Mouse (Mus musculus): ENCODE measurements at regions not wholly inside any gene's neighbourhood (a gene's known extent, or its start where the extent isn't known, plus 50 kb on each side); places are given as distances from the start of the nearest gene placed in this dataset.
"Not testable (repeated sequence)": the region's sequence is repeated elsewhere in the genome, so short reads cannot be mapped to it uniquely, and the experiment has no call there.

- Histone ChIP-seq H3K36me3 (ENCODE audit: insufficient read depth, low read length) (no peaks in the 10 kb centered on the region), H3K4me1 (ENCODE audit: insufficient read depth, low read length) (peaks cover 15% of the 10 kb centered on the region), H3K9me3 (ENCODE audit: low read length) (no peaks in the 10 kb centered on the region), H3K27ac (ENCODE audit: low read length) (peak overlapping the region; percentile 32), H3K4me3 (ENCODE audit: low read length) (no peak overlapping the region), H3K4me2 (replicated peaks; ENCODE audit: low read depth, low read length) (no peak overlapping the region), H3K27me3 (ENCODE audit: insufficient read depth, low read length) (no peaks in the 10 kb centered on the region), H3K9ac (replicated peaks; ENCODE audit: low read length) (no peak overlapping the region)
- ATAC-seq (ENCODE audit: low FRiP score, low TSS enrichment) = peak; percentile 81
- WGBS = 26% methylated on average over 5 of the region's 5 CpGs
Measured at GRCm38 (mm10) chr3:40408921-40409488, 122.1 kb upstream of the Intu start.

GRCm38 (mm10) chr3:40410749-40411310 lies 120.3 kb upstream of the Intu start:
- Histone ChIP-seq H3K36me3 (ENCODE audit: insufficient read depth, low read length) (no peaks in the 10 kb centered on the region), H3K4me2 (replicated peaks; ENCODE audit: low read depth, low read length) (no peak overlapping the region), H3K27me3 (ENCODE audit: insufficient read depth, low read length) (no peaks in the 10 kb centered on the region), H3K4me1 (ENCODE audit: insufficient read depth, low read length) (peaks cover 18% of the 10 kb centered on the region), H3K9me3 (ENCODE audit: low read length) (no peaks in the 10 kb centered on the region), H3K27ac (ENCODE audit: low read length) (peak overlapping the region; percentile 55; the same call in 1 of the 2 replicates), H3K9ac (replicated peaks; ENCODE audit: low read length) (no peak overlapping the region), H3K4me3 (ENCODE audit: low read length) (no peak overlapping the region)
- WGBS = 30% methylated on average over 4 of the region's 4 CpGs
- 0 out of 2 replicates have a peak, but pooled peaks have one; percentile 35 for ATAC-seq (ENCODE audit: low FRiP score, low TSS enrichment)

GRCm38 (mm10) chr3:40425183-40425844 lies 105.8 kb upstream of the Intu start:
- H3K9ac ChIP-seq (replicated peaks; ENCODE audit: low read length); H3K36me3 ChIP-seq (ENCODE audit: insufficient read depth, low read length); H3K4me1 ChIP-seq (ENCODE audit: insufficient read depth, low read length); H3K4me3 ChIP-seq (ENCODE audit: low read length); ATAC-seq (ENCODE audit: low FRiP score, low TSS enrichment); H3K27me3 ChIP-seq (ENCODE audit: insufficient read depth, low read length); H3K4me2 ChIP-seq (replicated peaks; ENCODE audit: low read depth, low read length); H3K27ac ChIP-seq (ENCODE audit: low read length); H3K9me3 ChIP-seq (ENCODE audit: low read length): not testable (repeated sequence)
- WGBS = 66% methylated on average over 16 of the region's 18 CpGs

- Histone ChIP-seq H3K4me2 (replicated peaks; ENCODE audit: low read depth, low read length) (no peak overlapping the region), H3K9me3 (ENCODE audit: low read length) (no peaks in the 10 kb centered on the region), H3K4me3 (ENCODE audit: low read length) (no peak overlapping the region), H3K4me1 (ENCODE audit: insufficient read depth, low read length) (0 out of 2 replicates have a peak, but pooled peaks cover 3% of the 10 kb centered on the region), H3K27ac (ENCODE audit: low read length) (no peak overlapping the region), H3K27me3 (ENCODE audit: insufficient read depth, low read length) (no peaks in the 10 kb centered on the region), H3K9ac (replicated peaks; ENCODE audit: low read length) (no peak overlapping the region), H3K36me3 (ENCODE audit: insufficient read depth, low read length) (no peaks in the 10 kb centered on the region)
- 53% methylated on average over 4 of the region's 4 CpGs for WGBS
- no peak for ATAC-seq (ENCODE audit: low FRiP score, low TSS enrichment)
Measured at GRCm38 (mm10) chr3:40426070-40426469, 105.0 kb upstream of the Intu start.

- Histone ChIP-seq H3K4me1 (ENCODE audit: insufficient read depth, low read length) (0 out of 2 replicates have a peak, but pooled peaks cover 3% of the 10 kb centered on the region), H3K36me3 (ENCODE audit: insufficient read depth, low read length) (no peaks in the 10 kb centered on the region), H3K27me3 (ENCODE audit: insufficient read depth, low read length) (no peaks in the 10 kb centered on the region), H3K9ac (replicated peaks; ENCODE audit: low read length) (no peak overlapping the region), H3K4me3 (ENCODE audit: low read length) (no peak overlapping the region), H3K4me2 (replicated peaks; ENCODE audit: low read depth, low read length) (no peak overlapping the region), H3K9me3 (ENCODE audit: low read length) (no peaks in the 10 kb centered on the region), H3K27ac (ENCODE audit: low read length) (no peak overlapping the region)
- WGBS = 62% methylated on average over 5 of the region's 5 CpGs
- ATAC-seq (ENCODE audit: low FRiP score, low TSS enrichment) = no peak
Measured at GRCm38 (mm10) chr3:40428021-40428420, 103.1 kb upstream of the Intu start.

GRCm38 (mm10) chr3:40438251-40438650 lies 92.8 kb upstream of the Intu start:
- H3K9ac ChIP-seq (replicated peaks; ENCODE audit: low read length) = no peak overlapping the region
- H3K9me3 ChIP-seq (ENCODE audit: low read length) = no peaks in the 10 kb centered on the region
- H3K4me2 ChIP-seq (replicated peaks; ENCODE audit: low read depth, low read length) = no peak overlapping the region
- no peaks in the 10 kb centered on the region for H3K27me3 ChIP-seq (ENCODE audit: insufficient read depth, low read length)
- WGBS = 85% methylated on average over 4 of the region's 4 CpGs
- H3K4me1 ChIP-seq (ENCODE audit: insufficient read depth, low read length) = peaks cover 10% of the 10 kb centered on the region; the same call in 1 of the 2 replicates
- no peaks in the 10 kb centered on the region for H3K36me3 ChIP-seq (ENCODE audit: insufficient read depth, low read length)
- H3K27ac ChIP-seq (ENCODE audit: low read length) = no peak overlapping the region
- H3K4me3 ChIP-seq (ENCODE audit: low read length) = no peak overlapping the region
- no peak for ATAC-seq (ENCODE audit: low FRiP score, low TSS enrichment)

GRCm38 (mm10) chr3:40441092-40442036 lies 89.7 kb upstream of the Intu start:
- no peaks in the 10 kb centered on the region for H3K9me3 ChIP-seq (ENCODE audit: low read length)
- peak overlapping the region; percentile 44; the same call in 1 of the 2 replicates for H3K27ac ChIP-seq (ENCODE audit: low read length)
- WGBS = 37% methylated on average over 14 of the region's 14 CpGs

GRCm38 (mm10) chr3:40443788-40444595 lies 87.1 kb upstream of the Intu start:
- Histone ChIP-seq H3K27ac (ENCODE audit: low read length) (no peak overlapping the region), H3K9ac (replicated peaks; ENCODE audit: low read length) (no peak overlapping the region), H3K4me2 (replicated peaks; ENCODE audit: low read depth, low read length) (peak overlapping the region; percentile 33), H3K27me3 (ENCODE audit: insufficient read depth, low read length) (no peaks in the 10 kb centered on the region), H3K9me3 (ENCODE audit: low read length) (no peaks in the 10 kb centered on the region), H3K4me1 (ENCODE audit: insufficient read depth, low read length) (peaks cover 14% of the 10 kb centered on the region; the same call in 1 of the 2 replicates), H3K4me3 (ENCODE audit: low read length) (no peak overlapping the region; the same call in 1 of the 2 replicates), H3K36me3 (ENCODE audit: insufficient read depth, low read length) (no peaks in the 10 kb centered on the region)
- WGBS = 28% methylated on average over 20 of the region's 20 CpGs
- ATAC-seq (ENCODE audit: low FRiP score, low TSS enrichment) = peak; percentile 27; the same call in 1 of the 2 replicates

More at GRCm38 (mm10) chr3:40441092-40442036, 89.7 kb upstream of the Intu start:
- H3K27me3 ChIP-seq (ENCODE audit: insufficient read depth, low read length) = no peaks in the 10 kb centered on the region
- peak overlapping the region; percentile 13 for H3K4me2 ChIP-seq (replicated peaks; ENCODE audit: low read depth, low read length)
- peaks cover 14% of the 10 kb centered on the region; the same call in 1 of the 2 replicates for H3K4me1 ChIP-seq (ENCODE audit: insufficient read depth, low read length)
- H3K4me3 ChIP-seq (ENCODE audit: low read length) = no peak overlapping the region
- no peaks in the 10 kb centered on the region for H3K36me3 ChIP-seq (ENCODE audit: insufficient read depth, low read length)
- 0 out of 2 replicates have a peak overlapping the region, but pooled peaks have one; percentile 29 for H3K9ac ChIP-seq (replicated peaks; ENCODE audit: low read length)
- ATAC-seq (ENCODE audit: low FRiP score, low TSS enrichment) = peak; percentile 70

- Histone ChIP-seq H3K27me3 (ENCODE audit: insufficient read depth, low read length) (no peaks in the 10 kb centered on the region), H3K36me3 (ENCODE audit: insufficient read depth, low read length) (no peaks in the 10 kb centered on the region), H3K9ac (replicated peaks; ENCODE audit: low read length) (no peak overlapping the region), H3K4me3 (ENCODE audit: low read length) (no peak overlapping the region), H3K4me2 (replicated peaks; ENCODE audit: low read depth, low read length) (no peak overlapping the region), H3K27ac (ENCODE audit: low read length) (no peak overlapping the region), H3K9me3 (ENCODE audit: low read length) (no peaks in the 10 kb centered on the region), H3K4me1 (ENCODE audit: insufficient read depth, low read length) (0 out of 2 replicates have a peak, but pooled peaks cover 3% of the 10 kb centered on the region)
- WGBS = 81% methylated on average over 5 of the region's 5 CpGs
- no peak for ATAC-seq (ENCODE audit: low FRiP score, low TSS enrichment)
Measured at GRCm38 (mm10) chr3:40452958-40453357, 78.1 kb upstream of the Intu start.
